Mouse (Mus musculus) midbrain, postnatal 0 days (tissue): ENCODE results near the gene Ern1. TPM values are rescaled to one million over a fixed set of nuclear protein-coding genes. Genes with fewer than 3 reads are reported as not detected.

Source experiments
- ATAC-seq: fragments of 200-750 bp; cut with Nextera tagmentation; 2 replicates; pipeline ENCODE4 v1.8.0; 2017; ENCODE audit warnings: moderate number of reproducible peaks, mild to moderate bottlenecking, moderate TSS enrichment, moderate library complexity; ENCODE audit not compliant: low FRiP score
- DNase-seq: peaks from one replicate; pipeline ENCODE4 v3.0.0-alpha.2; 2015; ENCODE audit warnings: low spot score
- H3K27ac ChIP-seq: fragments of 300-500 bp; sonication (generic); 2 replicates; pipeline ENCODE4 v1.5.1; 2014; ENCODE audit warnings: low read depth, mild to moderate bottlenecking, low read length, mixed read lengths
- H3K27me3 ChIP-seq: fragments of 300-500 bp; sonication (generic); 2 replicates; pipeline ENCODE4 v1.6.1; 2014; ENCODE audit warnings: low read length, control low read depth, mixed read lengths; ENCODE audit not compliant: insufficient read depth
- H3K36me3 ChIP-seq: fragments of 300-500 bp; sonication (generic); 2 replicates; pipeline ENCODE4 v1.6.1; 2014; ENCODE audit warnings: low read length, control low read depth, mixed read lengths; ENCODE audit not compliant: insufficient read depth
- H3K4me1 ChIP-seq: fragments of 300-500 bp; sonication (generic); 2 replicates; pipeline ENCODE4 v1.6.1; 2014; ENCODE audit warnings: mild to moderate bottlenecking, control low read depth, antibody characterized with exemption, low read length, mixed read lengths; ENCODE audit not compliant: insufficient read depth
- H3K4me2 ChIP-seq: fragments of 300-500 bp; sonication (generic); 2 replicates; pipeline ENCODE4 v1.6.1; 2014; ENCODE audit warnings: low read depth, mild to moderate bottlenecking, low read length, mixed read lengths; ENCODE audit not compliant: poor library complexity, severe bottlenecking
- H3K4me3 ChIP-seq: fragments of 300-500 bp; sonication (generic); 2 replicates; pipeline ENCODE4 v1.5.1; 2014; ENCODE audit warnings: low read depth, mild to moderate bottlenecking, low read length, moderate library complexity
- H3K9ac ChIP-seq: fragments of 300-500 bp; sonication (generic); replicated peaks from 2 replicates; pipeline ENCODE4 v1.6.1; 2014; ENCODE audit warnings: mild to moderate bottlenecking, low read length, moderate library complexity, mixed read lengths; ENCODE audit not compliant: poor library complexity, severe bottlenecking
- H3K9me3 ChIP-seq: fragments of 300-500 bp; sonication (generic); 2 replicates; pipeline ENCODE4 v1.6.1; 2016; ENCODE audit warnings: low read length, control low read depth
- CTCF ChIP-seq: IDR thresholded peaks from 2 replicates; pipeline ENCODE4 v1.5.1; 2016; ENCODE audit warnings: antibody characterized with exemption, mild to moderate bottlenecking
- WGBS: fragments of 180-500 bp; shearing (Covaris S2); extraction: QIAGEN DNeasy Blood & Tissue Kit; methylation state at CpG from one replicate; pipeline ENCODE4 v1.1.7; 2014; 5-methylcytosine and 5-hydroxymethylcytosine counted together
- polyA plus RNA-seq: library from polyadenylated mRNA; unstranded; fragments of >200 nt; fragmentation: Nextera tagmentation; extraction: Ambion mirVana; gene quantifications from 2 replicates; pipeline ENCODE4 v1.2.1, GENCODE M21; 2015
- total RNA-seq: library from RNA; depleted of rRNA; stranded (reverse); fragments of >200 nt; gene quantifications from 2 replicates; pipeline ENCODE4 v1.2.3, GENCODE M21; 2014

Ern1 gene
- total and polyA plus RNA-seq, 2 experiments from 2014 or later, result 3.7 to 10.3 TPM

DNA sequence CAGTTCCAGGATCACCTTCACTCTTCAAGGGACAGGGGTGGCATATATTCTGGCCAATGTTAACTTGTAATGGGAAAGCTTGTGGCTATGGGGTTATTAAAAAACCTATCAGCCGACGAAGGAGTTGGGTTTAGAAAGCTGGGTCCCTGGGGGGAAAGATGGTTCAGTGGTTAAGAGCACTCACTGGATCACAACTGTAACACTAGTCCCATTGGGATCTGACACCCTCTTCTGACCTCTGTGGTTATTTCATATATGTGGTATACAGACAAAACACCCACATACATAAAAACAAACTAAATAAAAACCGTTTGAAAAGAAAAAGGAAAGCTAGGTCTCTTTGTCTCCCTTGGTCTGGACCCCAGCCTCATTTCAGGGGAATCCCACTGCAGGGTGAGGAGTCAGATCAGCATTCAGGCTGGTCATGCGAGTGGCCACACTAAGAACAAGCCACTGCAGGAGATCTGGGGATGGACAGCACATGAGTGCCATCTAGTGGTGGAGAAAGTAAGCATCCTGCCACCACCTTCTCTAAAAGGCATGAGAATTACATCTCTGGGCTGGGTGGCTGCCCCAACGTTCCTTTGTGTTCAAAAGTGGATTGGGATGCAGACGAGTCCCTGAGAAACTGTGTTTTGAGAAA, 96.0 kb downstream of the Ern1 start:
- H3K36me3 ChIP-seq, result 0 out of 2 replicates have a peak, but pooled peaks cover 9% of the 10 kb centered on the region
- H3K9ac ChIP-seq, result no peak overlapping the region
- DNase-seq, result peak; percentile 82
- TF ChIP-seq CTCF, result peak; percentile 99
- H3K4me2 ChIP-seq, result no peak overlapping the region
- WGBS, result 30% methylated on average over 6 of the region's 6 CpGs
- H3K4me3 ChIP-seq, result no peak overlapping the region
- no peaks in the 10 kb centered on the region for H3K4me1 ChIP-seq
- H3K9me3 ChIP-seq, result no peaks in the 10 kb centered on the region
- no peaks in the 10 kb centered on the region for H3K27me3 ChIP-seq
- H3K27ac ChIP-seq, result no peak overlapping the region
- ATAC-seq, result peak; percentile 44; the same call in 1 of the 2 replicates

DNA sequence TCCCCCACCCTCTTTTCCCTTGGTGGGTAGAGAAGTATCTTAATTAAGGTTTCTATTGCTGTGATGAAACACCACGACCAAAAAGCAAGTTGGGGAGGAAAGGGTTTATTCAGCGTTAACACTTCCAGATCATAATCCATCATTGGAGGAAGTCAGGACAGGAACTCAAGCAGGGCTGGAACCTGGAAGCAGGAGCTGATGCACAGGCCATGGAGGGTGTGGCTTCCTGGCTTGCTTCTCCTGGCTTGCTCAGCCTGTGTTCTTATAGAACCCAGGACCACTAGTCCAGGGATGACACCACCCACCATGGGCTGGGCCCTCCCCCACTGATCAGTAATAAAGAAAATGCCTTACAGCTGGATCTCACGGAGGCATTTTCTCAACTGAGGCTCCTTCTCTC, 96.9 kb downstream of the Ern1 start:
- no peak overlapping the region for H3K4me3 ChIP-seq
- H3K4me2 ChIP-seq, result no peak overlapping the region
- no peaks in the 10 kb centered on the region for H3K4me1 ChIP-seq
- DNase-seq (no peak), ATAC-seq (no peak)
- 70% methylated on average over 3 of the region's 3 CpGs for WGBS
- H3K9ac ChIP-seq, result no peak overlapping the region
- H3K36me3 ChIP-seq, result 0 out of 2 replicates have a peak, but pooled peaks cover 8% of the 10 kb centered on the region
- no peak overlapping the region for H3K27ac ChIP-seq
- H3K27me3 ChIP-seq, result no peaks in the 10 kb centered on the region
- TF ChIP-seq CTCF, result no peak
- H3K9me3 ChIP-seq, result no peaks in the 10 kb centered on the region

DNA sequence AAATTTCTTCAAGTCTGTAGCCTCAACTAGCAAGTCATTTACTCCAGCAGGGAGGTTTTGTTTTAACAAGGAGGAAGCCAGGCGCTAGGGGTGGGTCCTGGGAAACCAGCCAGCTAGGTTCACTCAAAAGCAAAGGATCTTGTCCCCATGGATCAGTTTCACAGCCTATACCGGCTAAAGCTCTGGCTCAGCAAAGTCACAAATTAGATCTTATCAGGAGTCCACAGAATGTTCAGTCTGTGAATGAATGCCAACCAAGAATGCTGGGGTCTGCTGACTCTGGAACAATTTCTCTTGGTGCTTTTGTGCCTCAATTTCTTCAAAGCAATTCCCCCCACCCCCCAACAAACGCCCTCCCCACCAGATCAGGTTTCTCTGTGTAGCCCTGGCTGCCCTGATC, 98.0 kb downstream of the Ern1 start:
- no peak overlapping the region for H3K27ac ChIP-seq
- no peak for DNase-seq
- H3K4me2 ChIP-seq, result no peak overlapping the region
- no peaks in the 10 kb centered on the region for H3K4me1 ChIP-seq
- H3K27me3 ChIP-seq, result no peaks in the 10 kb centered on the region
- no peak overlapping the region for H3K4me3 ChIP-seq
- 0 out of 2 replicates have a peak, but pooled peaks cover 5% of the 10 kb centered on the region for H3K36me3 ChIP-seq
- TF ChIP-seq CTCF, result no peak
- ATAC-seq, result no peak
- no peaks in the 10 kb centered on the region for H3K9me3 ChIP-seq
- no peak overlapping the region for H3K9ac ChIP-seq
- WGBS, result 37% methylated on average over 3 of the region's 3 CpGs

DNA sequence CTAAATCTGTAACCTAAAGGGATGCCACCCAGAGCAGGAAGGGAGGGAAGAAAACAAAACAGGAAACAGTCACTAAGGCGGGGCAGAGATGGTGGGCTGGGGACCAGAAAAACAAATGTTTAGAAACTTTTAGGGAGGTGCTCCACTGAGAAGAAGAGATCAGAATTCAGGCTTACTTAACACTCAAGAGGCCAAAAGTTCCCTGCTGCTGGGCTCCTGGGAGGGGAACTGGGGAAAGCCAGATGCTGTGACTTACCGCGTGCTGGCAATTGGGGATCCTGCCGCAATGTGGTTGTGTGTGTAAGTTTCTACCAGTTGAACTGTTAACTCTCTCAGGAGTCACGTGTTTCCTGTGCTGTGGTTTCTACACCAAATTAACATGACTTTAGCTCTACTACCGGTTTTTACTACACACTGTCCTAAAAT, 99.8 kb downstream of the Ern1 start, which contains the start of gene Icam2:
Icam2 (minus strand) TSS at position 285 of the 426 bp plus-strand sequence.
- TF ChIP-seq CTCF, result no peak
- Histone ChIP-seq H3K4me1 (no peaks in the 10 kb centered on the region), H3K27ac (no peak within 1 kb of the TSS), H3K27me3 (no peaks in the 10 kb centered on the region), H3K9me3 (no peaks in the 10 kb centered on the region), H3K4me2 (no peak within 1 kb of the TSS), H3K9ac (no peak within 1 kb of the TSS), H3K4me3 (no peak within 1 kb of the TSS), H3K36me3 (no peaks in the 10 kb centered on the region)
- WGBS, result 78% methylated on average over 6 of the region's 6 CpGs
- no peak for DNase-seq
- ATAC-seq, result no peak

DNA sequence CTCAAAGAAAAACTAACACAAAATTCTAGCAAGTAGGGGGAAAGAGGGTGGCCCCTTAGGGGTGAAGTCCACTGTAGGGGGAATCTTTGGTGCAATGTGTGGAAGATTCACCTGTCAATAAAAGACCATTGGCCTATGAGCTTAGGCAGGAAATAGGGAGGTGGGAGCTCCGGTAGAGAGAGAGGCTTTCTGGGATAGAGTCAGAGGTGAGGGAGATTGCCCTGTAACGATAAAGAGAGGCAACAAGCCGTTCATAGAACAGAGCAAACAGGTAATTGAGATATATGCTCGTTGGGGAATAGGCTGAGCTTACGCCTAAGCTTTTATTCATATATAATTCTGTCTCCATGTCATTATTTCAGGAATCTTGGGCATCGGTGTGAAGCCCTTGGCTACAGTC, 100.6 kb downstream of the Ern1 start:
- WGBS, result 84% methylated on average over 6 of the region's 6 CpGs
- H3K9me3 ChIP-seq, result no peaks in the 10 kb centered on the region
- H3K4me3 ChIP-seq, result no peak overlapping the region
- DNase-seq (no peak), ATAC-seq (no peak)
- no peaks in the 10 kb centered on the region for H3K27me3 ChIP-seq
- no peak for TF ChIP-seq CTCF
- no peak overlapping the region for H3K9ac ChIP-seq
- no peak overlapping the region for H3K27ac ChIP-seq
- H3K36me3 ChIP-seq, result no peaks in the 10 kb centered on the region
- no peaks in the 10 kb centered on the region for H3K4me1 ChIP-seq
- H3K4me2 ChIP-seq, result no peak overlapping the region

DNA sequence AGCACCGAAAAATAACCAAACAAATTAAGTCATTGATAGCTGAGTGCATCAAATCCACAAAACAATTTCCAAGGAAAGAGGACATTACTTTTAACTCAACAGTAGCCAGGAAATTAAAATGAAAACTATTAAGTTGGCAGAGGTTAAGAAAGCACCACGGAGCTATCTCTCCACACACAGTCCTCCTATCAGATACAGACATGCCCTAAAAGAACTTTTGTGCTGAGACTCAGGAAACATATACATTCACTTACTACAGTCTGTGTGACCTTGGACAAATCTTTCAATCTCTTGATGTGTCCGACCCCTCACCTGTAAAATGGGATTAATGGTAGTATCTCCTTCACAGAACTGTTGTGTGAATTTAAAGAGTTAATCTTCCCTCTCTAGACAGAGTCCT, 101.2 kb downstream of the Ern1 start:
- no peak for DNase-seq

More for the DNA sequence above, 101.2 kb downstream of the Ern1 start:
- Histone ChIP-seq H3K4me3 (no peak overlapping the region), H3K36me3 (no peaks in the 10 kb centered on the region), H3K9ac (no peak overlapping the region), H3K4me1 (no peaks in the 10 kb centered on the region), H3K9me3 (no peaks in the 10 kb centered on the region), H3K27me3 (no peaks in the 10 kb centered on the region), H3K27ac (no peak overlapping the region), H3K4me2 (no peak overlapping the region)
- WGBS, result 86% methylated on average over 3 of the region's 3 CpGs
- ATAC-seq, result no peak
- TF ChIP-seq CTCF, result no peak
